Mouse (Mus musculus) CD4-positive naive resting alpha-beta T cell, adult 76 days (primary cell): ENCODE data around the gene Ifih1. TPM values are rescaled to one million over a fixed set of nuclear protein-coding genes. Genes with fewer than 3 reads are reported as not detected.

Source experiments
- total RNA-seq: library from RNA; stranded (reverse); gene quantifications from one replicate; pipeline ENCODE4 v1.2.4, GENCODE M21; 2023

Gene Ifih1
- total RNA-seq: 21.5 TPM

GRCm38 (mm10) chr2:62646014-62646645 is at the start of gene Ifih1:
Ifih1 (minus strand) TSS chr2:62646255.

GRCm38 (mm10) chr2:62664135-62664670 is 18.1 kb upstream of the Ifih1 start, which contains the start of gene Gca:
Gca (plus strand) TSS chr2:62664285.

GRCm38 (mm10) chr2:62573753-62574159 is 72.3 kb downstream of the Ifih1 start, which contains the start of gene Fap:
Fap (minus strand) TSS chr2:62574075.

Other genes starting within 250 kb of the Ifih1 start
- gene Dpp4, start 234.0 kb downstream of the Ifih1 start, total RNA-seq: 50.7 TPM
- gene Gcg, start 162.6 kb downstream of the Ifih1 start, total RNA-seq: not detected
- gene Fap, start 72.2 kb downstream of the Ifih1 start, total RNA-seq: 1.6 TPM
- gene Gca, start 18.0 kb upstream of the Ifih1 start, total RNA-seq: 0.21 TPM